Mouse (Mus musculus) ovary, postnatal 10 days (tissue): Measurements from ENCODE around the gene Slc25a41.

Experiments
- DNase-seq: peaks from one replicate; pipeline ENCODE4 v3.0.0; 2022; ENCODE audit warnings: low spot score

Gene Slc25a41

GRCm38 (mm10) chr17:56990966-56991365 is 50.5 kb downstream of the Slc25a41 start:
- DNase-seq = no peak

- DNase-seq = peak; percentile 64
Observed at GRCm38 (mm10) chr17:56990115-56990746, 51.2 kb downstream of the Slc25a41 start, which contains the start of gene Clpp. Clpp (plus strand) TSS chr17:56990305.

DNA sequence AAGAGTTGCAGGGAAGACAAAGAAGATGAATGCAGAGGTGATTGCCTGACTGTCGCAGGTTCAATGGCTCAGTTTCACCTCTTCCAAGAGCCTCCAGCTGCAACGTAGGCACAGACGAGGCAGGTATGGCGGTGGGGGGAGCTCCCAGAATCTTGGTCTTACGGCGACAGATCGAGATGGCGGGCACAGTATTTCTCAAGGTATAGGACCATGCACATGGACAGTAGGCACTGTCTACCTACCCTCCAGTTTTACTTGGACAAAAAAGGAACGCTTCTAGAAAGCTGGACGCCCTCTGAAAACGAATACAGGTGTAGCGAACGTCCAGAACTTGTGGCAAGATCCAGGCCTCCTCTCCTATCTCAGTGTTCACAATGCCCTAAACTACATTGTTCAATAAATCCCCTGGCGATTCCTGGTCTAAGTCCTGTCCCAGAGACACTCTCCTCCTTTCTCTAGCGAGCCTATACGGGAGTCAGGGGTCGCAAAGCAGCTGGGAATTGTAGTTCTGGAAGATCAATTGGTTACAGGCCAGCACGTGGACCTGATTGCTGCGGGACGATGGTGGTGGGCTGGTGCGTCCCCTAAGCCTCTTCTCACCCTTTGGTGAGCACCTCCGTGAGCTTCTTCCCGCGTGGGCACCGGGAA is 51.9 kb downstream of the Slc25a41 start:
- no peak for DNase-seq

DNA sequence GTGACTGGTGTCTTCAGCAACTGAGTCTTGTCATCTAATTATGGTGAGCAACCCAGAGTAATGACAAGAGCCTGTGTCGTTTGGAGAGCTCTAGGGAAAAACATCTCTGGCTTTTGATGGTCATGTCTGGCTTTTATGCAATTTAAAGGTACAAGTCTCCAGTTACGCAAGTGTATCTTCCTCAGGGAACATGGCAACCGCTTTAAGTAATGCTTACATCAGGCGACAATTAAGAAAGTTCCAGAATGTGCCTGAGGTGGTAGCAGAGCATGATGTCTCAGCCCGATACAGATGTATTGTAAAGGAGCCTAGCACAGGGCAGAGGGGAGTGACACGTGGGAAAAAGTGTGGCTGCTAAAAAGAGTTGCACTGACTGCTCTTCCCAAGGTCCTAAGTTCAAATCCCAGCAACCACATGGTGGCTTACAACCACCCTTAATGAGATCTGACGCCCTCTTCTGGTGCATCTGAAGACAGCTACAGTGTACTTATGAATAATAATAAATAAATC is 52.5 kb downstream of the Slc25a41 start:
- no peak for DNase-seq

GRCm38 (mm10) chr17:56988441-56988840 is 53.0 kb downstream of the Slc25a41 start:
- no peak for DNase-seq

DNA sequence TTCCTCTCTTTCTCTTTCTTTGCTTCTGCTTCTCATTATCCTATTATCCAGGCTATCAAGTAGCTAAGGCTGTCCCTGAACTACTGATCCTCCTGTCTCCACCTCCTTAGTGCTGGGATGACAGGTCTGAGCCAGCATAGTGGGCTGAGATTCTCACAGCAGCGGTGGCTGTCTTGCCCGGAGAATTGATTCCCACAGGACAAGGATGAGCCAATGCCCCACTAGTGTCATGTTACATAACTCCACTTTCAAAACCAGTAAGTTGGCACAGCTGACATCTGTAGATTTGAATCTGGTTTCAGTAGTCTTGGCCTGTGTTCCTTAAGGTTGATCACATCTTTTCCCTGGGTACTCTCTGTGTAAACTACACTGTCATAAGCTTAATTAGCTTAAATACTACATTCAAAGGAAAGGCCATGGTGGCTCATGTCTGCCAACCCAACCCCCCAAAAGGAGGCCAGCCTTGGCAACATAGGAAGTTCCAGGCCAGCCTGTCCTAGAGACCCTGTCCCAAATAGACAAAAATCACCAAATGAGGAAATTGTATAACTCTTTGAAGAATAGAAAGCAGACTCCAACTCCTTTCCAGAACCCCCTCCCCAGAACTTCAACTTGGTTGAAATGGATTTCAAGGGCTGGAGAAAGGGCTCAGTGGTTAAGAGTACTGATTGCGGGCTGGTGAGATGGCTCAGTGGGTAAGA is 55.2 kb downstream of the Slc25a41 start:
- no peak for DNase-seq

DNA sequence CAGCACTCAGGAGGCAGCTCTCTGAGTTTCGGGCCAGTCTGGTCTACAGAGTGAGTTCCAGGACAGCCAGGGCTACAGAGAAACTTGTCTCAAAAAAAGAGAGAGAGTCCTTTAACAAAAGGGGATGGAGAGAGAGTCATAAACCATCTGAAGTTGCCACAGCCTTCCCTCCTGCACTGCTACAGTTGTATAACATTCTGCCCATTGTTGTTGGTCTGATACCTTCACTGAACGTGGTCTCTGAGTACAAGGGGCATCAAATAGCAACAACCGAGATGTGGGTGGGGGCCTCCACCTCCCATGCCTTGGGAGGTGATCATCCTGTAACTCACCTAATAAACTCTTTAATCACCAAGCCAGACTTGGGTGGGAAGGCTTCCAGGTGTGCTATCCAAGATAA is 55.8 kb downstream of the Slc25a41 start:
- no peak for DNase-seq

- no peak for DNase-seq
Observed at GRCm38 (mm10) chr17:56984886-56985285, 56.6 kb downstream of the Slc25a41 start.
